Mouse (Mus musculus): ENCODE measurements around the gene Vps33b.

DNA sequence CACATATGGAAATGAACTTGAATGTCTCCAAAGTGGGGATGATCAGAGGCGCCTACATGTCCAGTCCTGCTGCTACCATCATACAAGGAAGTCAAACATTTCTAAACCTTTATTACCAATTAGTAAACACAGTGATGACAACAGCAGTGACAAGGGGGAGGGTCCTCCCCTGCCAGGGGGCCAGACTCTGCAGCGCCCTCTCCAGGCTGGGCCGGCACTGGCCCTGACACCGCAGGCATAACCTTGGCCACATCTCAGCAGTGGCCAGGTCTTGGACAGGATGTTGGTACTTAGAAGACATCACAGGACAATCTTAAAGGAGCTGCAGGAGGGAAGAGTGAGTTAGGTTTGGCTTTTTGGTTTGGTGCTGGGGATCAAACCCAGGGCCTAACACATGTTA, 42.4 kb upstream of the Vps33b start:
- TF ChIP-seq CTCF (IDR thresholded peaks at IDR 0.05; ENCODE audit: low read depth) = peak; percentile 50
- no peak for TF ChIP-seq EP300 (IDR thresholded peaks at IDR 0.05; ENCODE audit: low read depth)

All from liver, embryonic 14.5 days (tissue).